Mouse (Mus musculus) hindbrain, embryonic 12.5 days (tissue): ENCODE results near the gene Tmem190. TPM values are rescaled to one million over a fixed set of nuclear protein-coding genes. Genes with fewer than 3 reads are reported as not detected.

Source experiments
- ATAC-seq: fragments of 200-750 bp; cut with Nextera tagmentation; 2 replicates; pipeline ENCODE4 v1.8.0; 2017; ENCODE audit warnings: moderate TSS enrichment; ENCODE audit not compliant: low FRiP score
- H3K27ac ChIP-seq: fragments of 300-500 bp; sonication (generic); 2 replicates; pipeline ENCODE4 v1.5.1; 2016; ENCODE audit warnings: mild to moderate bottlenecking
- H3K27me3 ChIP-seq: fragments of 300-500 bp; sonication (generic); 2 replicates; pipeline ENCODE4 v1.6.1; 2016; ENCODE audit warnings: mild to moderate bottlenecking
- H3K36me3 ChIP-seq: fragments of 300-500 bp; sonication (generic); 2 replicates; pipeline ENCODE4 v1.6.1; 2016; ENCODE audit warnings: mild to moderate bottlenecking
- H3K4me1 ChIP-seq: fragments of 300-500 bp; sonication (generic); 2 replicates; pipeline ENCODE4 v1.6.1; 2016
- H3K4me2 ChIP-seq: fragments of 300-500 bp; sonication (generic); replicated peaks from 2 replicates; pipeline ENCODE4 v1.6.1; 2016; ENCODE audit warnings: mild to moderate bottlenecking
- H3K4me3 ChIP-seq: fragments of 300-500 bp; sonication (generic); 2 replicates; pipeline ENCODE4 v1.5.1; 2016; ENCODE audit warnings: mild to moderate bottlenecking
- H3K9ac ChIP-seq: fragments of 300-500 bp; sonication (generic); 2 replicates; pipeline ENCODE4 v1.6.1; 2016; ENCODE audit warnings: mild to moderate bottlenecking, moderate library complexity
- H3K9me3 ChIP-seq: fragments of 300-500 bp; sonication (generic); replicated peaks from 2 replicates; pipeline ENCODE4 v1.6.1; 2016; ENCODE audit warnings: mild to moderate bottlenecking
- WGBS: fragments of 180-500 bp; shearing (Covaris S2); methylation state at CpG from one replicate; pipeline ENCODE4 v1.1.7; 2016; 5-methylcytosine and 5-hydroxymethylcytosine counted together
- polyA plus RNA-seq: library from polyadenylated mRNA; unstranded; fragments of >200 nt; fragmentation: Nextera tagmentation; extraction: Ambion mirVana; gene quantifications from 2 replicates; pipeline ENCODE4 v1.2.1, GENCODE M21; 2016

The Tmem190 gene
- polyA plus RNA-seq, 1 experiment from 2014 or later, result not detected

DNA sequence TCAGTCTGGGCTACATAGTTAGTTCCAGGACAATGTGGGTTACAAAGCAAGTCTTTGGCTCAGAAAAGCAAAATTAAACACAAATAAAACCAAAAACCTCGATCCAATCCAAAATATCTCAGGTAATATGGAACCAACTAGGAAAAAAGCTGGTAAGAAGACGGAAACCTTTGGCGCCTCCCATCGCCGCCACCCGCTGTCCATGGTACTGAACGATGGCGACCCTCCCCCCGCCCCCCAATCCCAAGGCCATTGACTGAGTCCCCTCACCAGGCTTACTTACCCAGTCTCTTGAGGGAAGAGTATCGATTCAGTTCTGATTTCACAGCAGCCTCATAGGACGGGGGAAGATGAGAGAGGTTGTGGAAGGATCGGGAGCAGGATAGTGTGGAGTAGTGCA lies 47.7 kb downstream of the Tmem190 start:
- no peak overlapping the region for H3K9ac ChIP-seq

More for the DNA sequence above, 47.7 kb downstream of the Tmem190 start:
- peaks cover 19% of the 10 kb centered on the region for H3K36me3 ChIP-seq
- H3K4me3 ChIP-seq, result no peak overlapping the region
- no peak for ATAC-seq
- 0 out of 2 replicates have a peak, but pooled peaks cover 2% of the 10 kb centered on the region for H3K4me1 ChIP-seq
- 0 out of 2 replicates have a peak, but pooled peaks cover 3% of the 10 kb centered on the region for H3K9me3 ChIP-seq
- H3K4me2 ChIP-seq, result no peak overlapping the region
- peaks cover 52% of the 10 kb centered on the region for H3K27me3 ChIP-seq
- H3K27ac ChIP-seq, result no peak overlapping the region
- WGBS, result 6% methylated on average over 12 of the region's 12 CpGs

Other genes starting within 250 kb of the Tmem190 start
- gene Syt5, start 235.4 kb upstream of the Tmem190 start, polyA plus RNA-seq, result 32.9 and 33.2 TPM in 2 replicates
- gene Ptprh, start 178.9 kb upstream of the Tmem190 start, polyA plus RNA-seq, result 0.13 and 0.40 TPM in 2 replicates
- 3.2 and 3.5 TPM in 2 replicates for gene Tmem86b, start 151.5 kb upstream of the Tmem190 start, polyA plus RNA-seq
- 15.0 and 17.1 TPM in 2 replicates for gene Ppp6r1, start 123.9 kb upstream of the Tmem190 start, polyA plus RNA-seq
- 108 and 110 TPM in 2 replicates for gene Hspbp1, start 97.9 kb upstream of the Tmem190 start, polyA plus RNA-seq
- 5.8 and 5.9 TPM in 2 replicates for gene Brsk1, start 92.3 kb upstream of the Tmem190 start, polyA plus RNA-seq
- 0.26 and 0.48 TPM in 2 replicates for gene Tmem150b, start 57.7 kb upstream of the Tmem190 start, polyA plus RNA-seq
- 87.5 and 91.5 TPM in 2 replicates for gene Kmt5c, start 42.8 kb upstream of the Tmem190 start, polyA plus RNA-seq
- 37.6 and 39.8 TPM in 2 replicates for gene Cox6b2, start 29.8 kb upstream of the Tmem190 start, polyA plus RNA-seq
- gene Fam71e2, start 11.6 kb upstream of the Tmem190 start, polyA plus RNA-seq, result not detected in 2 replicates
- 0.34 TPM in 1 of 2 replicates, not detected in the other for gene Il11, start 78 bp upstream of the Tmem190 start, polyA plus RNA-seq
- 2.9 and 4.0 TPM in 2 replicates for gene Tmem238, start 6.7 kb downstream of the Tmem190 start, polyA plus RNA-seq
- 290 and 306 TPM in 2 replicates for gene Rpl28, start 9.9 kb downstream of the Tmem190 start, polyA plus RNA-seq
- 331 and 348 TPM in 2 replicates for gene Ube2s, start 29.7 kb downstream of the Tmem190 start, polyA plus RNA-seq
- 5.3 and 6.7 TPM in 2 replicates for gene Shisa7, start 61.8 kb downstream of the Tmem190 start, polyA plus RNA-seq
- gene Isoc2b, start 87.3 kb downstream of the Tmem190 start, polyA plus RNA-seq, result 5.1 and 7.0 TPM in 2 replicates
- 0.88 and 1.2 TPM in 2 replicates for gene Isoc2a, start 94.2 kb downstream of the Tmem190 start, polyA plus RNA-seq
- not detected in 2 replicates for gene Gm36210, start 123.6 kb downstream of the Tmem190 start, polyA plus RNA-seq
- gene Zfp628, start 132.3 kb downstream of the Tmem190 start, polyA plus RNA-seq, result 4.3 and 4.8 TPM in 2 replicates
- gene Nat14, start 139.1 kb downstream of the Tmem190 start, polyA plus RNA-seq, result 12.3 and 14.3 TPM in 2 replicates
- 1.6 and 2.2 TPM in 2 replicates for gene Ssc5d, start 142.8 kb downstream of the Tmem190 start, polyA plus RNA-seq
- not detected in 2 replicates for gene Sbk2, start 181.5 kb downstream of the Tmem190 start, polyA plus RNA-seq
- 0.19 and 0.23 TPM in 2 replicates for gene Sbk3, start 188.2 kb downstream of the Tmem190 start, polyA plus RNA-seq
- gene Zfp579, start 213.2 kb downstream of the Tmem190 start, polyA plus RNA-seq, result 57.8 and 61.4 TPM in 2 replicates
- 8.5 and 9.1 TPM in 2 replicates for gene Zfp524, start 231.5 kb downstream of the Tmem190 start, polyA plus RNA-seq
- 59.6 and 60.1 TPM in 2 replicates for gene Fiz1, start 231.8 kb downstream of the Tmem190 start, polyA plus RNA-seq
- gene Gm44973, start 232.6 kb downstream of the Tmem190 start, polyA plus RNA-seq, result 0.32 TPM in 1 of 2 replicates, not detected in the other
- 9.0 and 9.3 TPM in 2 replicates for gene Zfp865, start 237.4 kb downstream of the Tmem190 start, polyA plus RNA-seq
- 17.4 and 19.9 TPM in 2 replicates for gene Ccdc106, start 237.6 kb downstream of the Tmem190 start, polyA plus RNA-seq